Mouse (Mus musculus): ENCODE measurements around the gene Acox2. TPM values are rescaled to one million over a fixed set of nuclear protein-coding genes. Genes with fewer than 3 reads are reported as not detected.

Gene Acox2
- polyA plus RNA-seq, 1 experiment from 2014 or later: not detected

DNA sequence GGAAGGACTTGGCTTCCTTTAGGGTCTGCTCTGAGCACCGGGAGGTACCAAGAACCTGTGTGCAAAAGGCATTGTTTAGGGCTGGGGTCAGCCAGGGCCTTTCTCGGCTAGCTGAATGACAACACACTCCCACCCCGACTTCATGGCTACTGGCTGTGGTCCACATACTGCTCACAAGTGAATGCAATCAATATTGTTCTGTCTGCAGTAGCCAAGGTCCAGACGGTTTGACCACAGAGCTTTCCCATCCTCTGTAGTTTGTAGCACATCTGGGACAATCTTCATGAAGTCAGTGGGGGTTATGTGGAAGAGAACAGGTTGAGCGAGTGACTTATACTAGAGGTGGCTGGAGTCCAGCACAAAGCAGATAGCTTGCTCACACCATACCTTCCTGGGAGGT lies 2.3 kb downstream of the Acox2 start:
- H3K4me1 ChIP-seq (ENCODE audit: control insufficient read depth, insufficient read depth, low read length): no peaks in the 10 kb centered on the region
- no peaks in the 10 kb centered on the region for H3K9me3 ChIP-seq (ENCODE audit: control insufficient read depth, low read length)
- no peaks in the 10 kb centered on the region for H3K27me3 ChIP-seq (ENCODE audit: control insufficient read depth, insufficient read depth, low read length)
- H3K36me3 ChIP-seq (ENCODE audit: control insufficient read depth, insufficient read depth, low read length): no peaks in the 10 kb centered on the region
- no peak overlapping the region for H3K4me2 ChIP-seq (replicated peaks; ENCODE audit: low read depth, low read length)
- H3K27ac ChIP-seq (ENCODE audit: low read depth, low read length): no peak overlapping the region
- ATAC-seq (ENCODE audit: low FRiP score, low TSS enrichment): no peak
- H3K9ac ChIP-seq (ENCODE audit: low read depth, low read length): no peak overlapping the region
- WGBS: 64% methylated on average over 5 of the region's 5 CpGs
- H3K4me3 ChIP-seq (ENCODE audit: low read length): no peak overlapping the region

GRCm38 (mm10) chr14:8256072-8256471 lies 3.1 kb downstream of the Acox2 start:
- 63% methylated on average over 6 of the region's 6 CpGs for WGBS
- Histone ChIP-seq H3K9ac (ENCODE audit: low read depth, low read length) (no peak overlapping the region), H3K4me3 (ENCODE audit: low read length) (no peak overlapping the region), H3K36me3 (ENCODE audit: control insufficient read depth, insufficient read depth, low read length) (no peaks in the 10 kb centered on the region), H3K9me3 (ENCODE audit: control insufficient read depth, low read length) (no peaks in the 10 kb centered on the region), H3K4me1 (ENCODE audit: control insufficient read depth, insufficient read depth, low read length) (no peaks in the 10 kb centered on the region), H3K27ac (ENCODE audit: low read depth, low read length) (no peak overlapping the region), H3K27me3 (ENCODE audit: control insufficient read depth, insufficient read depth, low read length) (no peaks in the 10 kb centered on the region), H3K4me2 (replicated peaks; ENCODE audit: low read depth, low read length) (no peak overlapping the region)
- no peak for ATAC-seq (ENCODE audit: low FRiP score, low TSS enrichment)

GRCm38 (mm10) chr14:8255076-8255729 lies 4.0 kb downstream of the Acox2 start:
- 77% methylated on average over 7 of the region's 7 CpGs for WGBS
- H3K4me3 ChIP-seq (ENCODE audit: low read length): no peak overlapping the region
- H3K36me3 ChIP-seq (ENCODE audit: control insufficient read depth, insufficient read depth, low read length): no peaks in the 10 kb centered on the region
- no peak overlapping the region for H3K27ac ChIP-seq (ENCODE audit: low read depth, low read length)
- no peak overlapping the region for H3K9ac ChIP-seq (ENCODE audit: low read depth, low read length)
- peak; percentile 30 for ATAC-seq (ENCODE audit: low FRiP score, low TSS enrichment)
- H3K9me3 ChIP-seq (ENCODE audit: control insufficient read depth, low read length): no peaks in the 10 kb centered on the region
- no peaks in the 10 kb centered on the region for H3K27me3 ChIP-seq (ENCODE audit: control insufficient read depth, insufficient read depth, low read length)
- H3K4me1 ChIP-seq (ENCODE audit: control insufficient read depth, insufficient read depth, low read length): no peaks in the 10 kb centered on the region
- H3K4me2 ChIP-seq (replicated peaks; ENCODE audit: low read depth, low read length): no peak overlapping the region

GRCm38 (mm10) chr14:8251330-8251885 lies 7.7 kb downstream of the Acox2 start:
- Histone ChIP-seq H3K9me3 (ENCODE audit: control insufficient read depth, low read length) (no peaks in the 10 kb centered on the region), H3K27me3 (ENCODE audit: control insufficient read depth, insufficient read depth, low read length) (no peaks in the 10 kb centered on the region), H3K27ac (ENCODE audit: low read depth, low read length) (no peak overlapping the region), H3K9ac (ENCODE audit: low read depth, low read length) (no peak overlapping the region), H3K4me3 (ENCODE audit: low read length) (no peak overlapping the region), H3K4me1 (ENCODE audit: control insufficient read depth, insufficient read depth, low read length) (no peaks in the 10 kb centered on the region), H3K36me3 (ENCODE audit: control insufficient read depth, insufficient read depth, low read length) (no peaks in the 10 kb centered on the region), H3K4me2 (replicated peaks; ENCODE audit: low read depth, low read length) (no peak overlapping the region)
- no peak for ATAC-seq (ENCODE audit: low FRiP score, low TSS enrichment)
- WGBS: 93% methylated on average over 8 of the region's 8 CpGs

DNA sequence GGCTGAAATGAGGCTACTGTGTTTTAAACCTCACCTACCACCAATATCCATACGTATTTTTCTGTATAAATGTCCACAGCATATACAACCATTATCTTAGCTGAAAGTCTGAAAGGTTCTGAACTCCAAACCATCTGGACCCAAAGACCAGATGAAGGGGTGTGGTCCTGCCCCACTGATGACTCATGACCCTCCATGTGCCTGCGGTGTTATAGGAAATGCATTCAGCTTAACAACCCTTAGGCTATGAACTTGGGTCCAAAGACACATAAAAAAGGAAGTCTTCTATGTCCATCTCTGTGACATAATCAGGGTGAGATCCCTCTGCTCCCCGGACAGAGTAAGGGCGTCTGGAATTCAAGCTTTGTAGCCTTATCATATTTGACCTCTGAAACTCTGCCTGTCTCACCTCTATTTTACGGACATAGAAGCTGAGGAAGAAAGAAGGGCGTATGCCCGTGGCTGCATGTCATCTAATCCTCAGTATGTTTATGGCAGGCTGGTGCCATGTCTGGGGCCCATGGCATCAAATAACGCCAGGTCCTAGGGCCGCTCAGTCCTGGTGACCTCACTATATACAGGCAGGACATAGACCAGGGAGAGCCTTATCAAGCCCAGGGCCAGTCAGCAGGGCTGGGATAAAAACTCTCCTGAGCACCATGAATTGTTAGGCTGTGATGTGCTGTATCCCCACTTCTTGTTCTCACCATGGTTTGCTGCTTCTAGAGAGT lies 8.8 kb downstream of the Acox2 start:
- H3K9ac ChIP-seq (ENCODE audit: low read depth, low read length): no peak overlapping the region
- H3K27me3 ChIP-seq (ENCODE audit: control insufficient read depth, insufficient read depth, low read length): no peaks in the 10 kb centered on the region
- H3K36me3 ChIP-seq (ENCODE audit: control insufficient read depth, insufficient read depth, low read length): no peaks in the 10 kb centered on the region
- no peak overlapping the region for H3K4me3 ChIP-seq (ENCODE audit: low read length)
- ATAC-seq (ENCODE audit: low FRiP score, low TSS enrichment): no peak
- H3K4me1 ChIP-seq (ENCODE audit: control insufficient read depth, insufficient read depth, low read length): no peaks in the 10 kb centered on the region
- 69% methylated on average over 9 of the region's 9 CpGs for WGBS
- no peak overlapping the region for H3K27ac ChIP-seq (ENCODE audit: low read depth, low read length)
- no peak overlapping the region for H3K4me2 ChIP-seq (replicated peaks; ENCODE audit: low read depth, low read length)
- no peaks in the 10 kb centered on the region for H3K9me3 ChIP-seq (ENCODE audit: control insufficient read depth, low read length)

- H3K27me3 ChIP-seq (ENCODE audit: control insufficient read depth, insufficient read depth, low read length): no peaks in the 10 kb centered on the region
- H3K27ac ChIP-seq (ENCODE audit: low read depth, low read length): no peak overlapping the region
- H3K4me3 ChIP-seq (ENCODE audit: low read length): no peak overlapping the region
- no peak for ATAC-seq (ENCODE audit: low FRiP score, low TSS enrichment)
- no peak overlapping the region for H3K4me2 ChIP-seq (replicated peaks; ENCODE audit: low read depth, low read length)
- H3K9ac ChIP-seq (ENCODE audit: low read depth, low read length): no peak overlapping the region
- 77% methylated on average over 1 of the region's 1 CpGs for WGBS
- no peaks in the 10 kb centered on the region for H3K9me3 ChIP-seq (ENCODE audit: control insufficient read depth, low read length)
- no peaks in the 10 kb centered on the region for H3K36me3 ChIP-seq (ENCODE audit: control insufficient read depth, insufficient read depth, low read length)
- H3K4me1 ChIP-seq (ENCODE audit: control insufficient read depth, insufficient read depth, low read length): no peaks in the 10 kb centered on the region
These were observed 9.9 kb downstream of the Acox2 start for GRCm38 (mm10) chr14:8249206-8249605.

- no peak for ATAC-seq (ENCODE audit: low FRiP score, low TSS enrichment)
- H3K27me3 ChIP-seq (ENCODE audit: control insufficient read depth, insufficient read depth, low read length): no peaks in the 10 kb centered on the region
- no peak overlapping the region for H3K4me2 ChIP-seq (replicated peaks; ENCODE audit: low read depth, low read length)
- no peak overlapping the region for H3K9ac ChIP-seq (ENCODE audit: low read depth, low read length)
- 88% methylated on average over 8 of the region's 8 CpGs for WGBS
- H3K9me3 ChIP-seq (ENCODE audit: control insufficient read depth, low read length): no peaks in the 10 kb centered on the region
- H3K4me3 ChIP-seq (ENCODE audit: low read length): no peak overlapping the region
- H3K4me1 ChIP-seq (ENCODE audit: control insufficient read depth, insufficient read depth, low read length): no peaks in the 10 kb centered on the region
- no peak overlapping the region for H3K27ac ChIP-seq (ENCODE audit: low read depth, low read length)
- H3K36me3 ChIP-seq (ENCODE audit: control insufficient read depth, insufficient read depth, low read length): no peaks in the 10 kb centered on the region
These were observed 12.3 kb downstream of the Acox2 start for GRCm38 (mm10) chr14:8246878-8247277.

DNA sequence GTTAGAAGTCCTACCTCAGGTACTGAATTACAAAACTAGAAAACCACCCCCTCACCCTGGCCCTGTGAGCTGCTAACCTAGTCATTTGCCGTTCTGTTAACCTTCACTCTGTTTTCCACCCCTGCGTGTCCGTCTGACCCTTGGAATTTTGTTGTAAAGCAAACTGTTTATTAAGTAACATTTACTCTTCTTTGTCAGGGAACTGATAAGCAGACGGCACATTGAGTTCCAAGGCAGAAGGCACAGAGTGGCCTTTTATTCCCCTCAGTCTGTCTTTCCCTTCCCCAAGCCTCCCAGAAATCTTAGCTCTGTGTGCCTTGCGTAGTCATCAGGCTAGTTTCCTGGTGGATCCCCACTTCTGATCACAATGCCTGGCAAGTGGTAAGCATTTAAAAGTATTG lies 14.9 kb downstream of the Acox2 start:
- no peaks in the 10 kb centered on the region for H3K27me3 ChIP-seq (ENCODE audit: control insufficient read depth, insufficient read depth, low read length)
- H3K36me3 ChIP-seq (ENCODE audit: control insufficient read depth, insufficient read depth, low read length): no peaks in the 10 kb centered on the region
- no peak for ATAC-seq (ENCODE audit: low FRiP score, low TSS enrichment)
- no peak overlapping the region for H3K4me3 ChIP-seq (ENCODE audit: low read length)
- 77% methylated on average over 5 of the region's 5 CpGs for WGBS
- H3K9me3 ChIP-seq (ENCODE audit: control insufficient read depth, low read length): no peaks in the 10 kb centered on the region
- no peak overlapping the region for H3K27ac ChIP-seq (ENCODE audit: low read depth, low read length)
- H3K4me1 ChIP-seq (ENCODE audit: control insufficient read depth, insufficient read depth, low read length): no peaks in the 10 kb centered on the region
- no peak overlapping the region for H3K9ac ChIP-seq (ENCODE audit: low read depth, low read length)
- H3K4me2 ChIP-seq (replicated peaks; ENCODE audit: low read depth, low read length): no peak overlapping the region

GRCm38 (mm10) chr14:8243136-8243888 lies 15.8 kb downstream of the Acox2 start:
- Histone ChIP-seq H3K27ac (ENCODE audit: low read depth, low read length) (no peak overlapping the region), H3K27me3 (ENCODE audit: control insufficient read depth, insufficient read depth, low read length) (no peaks in the 10 kb centered on the region), H3K9me3 (ENCODE audit: control insufficient read depth, low read length) (no peaks in the 10 kb centered on the region), H3K4me1 (ENCODE audit: control insufficient read depth, insufficient read depth, low read length) (no peaks in the 10 kb centered on the region), H3K4me3 (ENCODE audit: low read length) (no peak overlapping the region), H3K4me2 (replicated peaks; ENCODE audit: low read depth, low read length) (no peak overlapping the region), H3K9ac (ENCODE audit: low read depth, low read length) (no peak overlapping the region), H3K36me3 (ENCODE audit: control insufficient read depth, insufficient read depth, low read length) (no peaks in the 10 kb centered on the region)
- WGBS: 80% methylated on average over 8 of the region's 8 CpGs
- no peak for ATAC-seq (ENCODE audit: low FRiP score, low TSS enrichment)
